Mouse (Mus musculus): Measurements from ENCODE around the gene Tmem218. TPM values are rescaled to one million over a fixed set of nuclear protein-coding genes. Genes with fewer than 3 reads are reported as not detected.

The Tmem218 gene
- polyA plus RNA-seq, 2 experiments, result 1.6 to 3.9 TPM

DNA sequence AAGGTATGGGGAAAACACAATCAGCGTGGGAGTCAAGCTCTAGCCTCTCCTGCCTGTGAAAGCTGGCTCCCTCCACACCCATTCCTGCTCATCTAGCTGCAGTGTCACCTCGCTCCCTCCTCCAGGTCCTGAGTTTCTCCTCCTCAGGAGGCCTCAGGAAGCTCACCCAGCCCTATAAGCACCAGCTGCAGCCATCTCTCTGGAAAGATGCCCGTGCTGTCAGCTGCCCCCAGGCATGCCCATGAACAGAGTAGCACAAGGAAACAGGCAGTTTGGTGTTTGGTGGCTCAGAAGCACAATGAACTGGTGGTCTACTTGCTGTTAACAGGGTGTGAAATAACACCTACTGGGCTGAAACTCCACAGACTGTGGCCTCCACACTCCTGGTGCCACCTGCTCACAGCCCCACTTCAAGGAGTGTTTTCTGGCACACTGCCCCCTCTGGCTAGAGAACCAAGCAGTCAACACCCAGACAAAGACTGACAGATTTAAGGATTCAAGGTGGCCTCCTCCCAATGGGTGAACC lies 40.4 kb downstream of the Tmem218 start:
- no peak for DNase-seq (ENCODE audit: low read depth in 3 of 3, low spot score in 3 of 3)
- Histone ChIP-seq H3K9ac (replicated peaks) (no peak overlapping the region), H3K27me3 (ENCODE audit: control insufficient read depth, insufficient read depth, low read length) (no peaks in the 10 kb centered on the region), H3K9me3 (ENCODE audit: control insufficient read depth, low read length) (no peaks in the 10 kb centered on the region), H3K36me3 (replicated peaks; ENCODE audit: control insufficient read depth, insufficient read depth, low read depth) (no peaks in the 10 kb centered on the region), H3K4me2 (ENCODE audit: low read depth) (no peak overlapping the region), H3K4me1 (replicated peaks; ENCODE audit: control insufficient read depth in 2 of 2, insufficient read depth in 2 of 2, low read length in 1 of 2) (peaks cover 0 to 4% of the 10 kb centered on the region in 2 experiments; a peak in 1 of 4 replicates), H3K27ac (no peak overlapping the region), H3K4me3 (ENCODE audit: insufficient read depth in 1 of 2, low read depth in 2 of 2, low read length in 2 of 2) (no peak overlapping the region)
- no peak for ATAC-seq (ENCODE audit: insufficient read depth)
- 48% methylated on average over 3 of the region's 3 CpGs for WGBS (ENCODE audit: insufficient replicate concordance)
- no peak for TF ChIP-seq EP300 (IDR thresholded peaks at IDR 0.05; ENCODE audit: low read depth)
- peak; percentile 12; the same call in 1 of the 2 replicates for TF ChIP-seq CTCF (IDR thresholded peaks at IDR 0.05; ENCODE audit: low read depth)

- Histone ChIP-seq H3K4me3 (ENCODE audit: insufficient read depth in 1 of 2, low read depth in 2 of 2, low read length in 2 of 2) (no peak overlapping the region), H3K9me3 (ENCODE audit: control insufficient read depth, low read length) (no peaks in the 10 kb centered on the region), H3K27ac (no peak overlapping the region), H3K27me3 (ENCODE audit: control insufficient read depth, insufficient read depth, low read length) (peaks cover 5% of the 10 kb centered on the region), H3K36me3 (replicated peaks; ENCODE audit: control insufficient read depth, insufficient read depth, low read depth) (no peaks in the 10 kb centered on the region), H3K9ac (replicated peaks) (no peak overlapping the region), H3K4me1 (replicated peaks; ENCODE audit: control insufficient read depth in 2 of 2, insufficient read depth in 2 of 2, low read length in 1 of 2) (peaks cover 0 to 4% of the 10 kb centered on the region in 2 experiments; a peak in 1 of 4 replicates), H3K4me2 (ENCODE audit: low read depth) (no peak overlapping the region)
- no peak for DNase-seq (ENCODE audit: low read depth in 3 of 3, low spot score in 3 of 3)
- no peak for ATAC-seq (ENCODE audit: insufficient read depth)
- no peak for TF ChIP-seq EP300 (IDR thresholded peaks at IDR 0.05; ENCODE audit: low read depth)
- no peak for TF ChIP-seq CTCF (IDR thresholded peaks at IDR 0.05; ENCODE audit: low read depth)
- WGBS (ENCODE audit: insufficient replicate concordance), result 69% methylated on average over 3 of the region's 3 CpGs
Observed at GRCm38 (mm10) chr9:37249976-37250375, 42.0 kb downstream of the Tmem218 start.

- no peak for DNase-seq (ENCODE audit: low read depth in 3 of 3, low spot score in 3 of 3)
- Histone ChIP-seq H3K4me1 (replicated peaks; ENCODE audit: control insufficient read depth in 2 of 2, insufficient read depth in 2 of 2, low read length in 1 of 2) (peaks cover 0 to 6% of the 10 kb centered on the region in 2 experiments; a peak in 1 of 4 replicates), H3K27ac (no peak overlapping the region), H3K27me3 (ENCODE audit: control insufficient read depth, insufficient read depth, low read length) (peaks cover 10% of the 10 kb centered on the region), H3K9ac (replicated peaks) (no peak overlapping the region), H3K4me2 (ENCODE audit: low read depth) (no peak overlapping the region), H3K36me3 (replicated peaks; ENCODE audit: control insufficient read depth, insufficient read depth, low read depth) (no peaks in the 10 kb centered on the region), H3K4me3 (ENCODE audit: insufficient read depth in 1 of 2, low read depth in 2 of 2, low read length in 2 of 2) (no peak overlapping the region), H3K9me3 (ENCODE audit: control insufficient read depth, low read length) (no peaks in the 10 kb centered on the region)
- TF ChIP-seq EP300 (IDR thresholded peaks at IDR 0.05; ENCODE audit: low read depth), result no peak
- TF ChIP-seq CTCF (IDR thresholded peaks at IDR 0.05; ENCODE audit: low read depth), result no peak
- ATAC-seq (ENCODE audit: insufficient read depth), result no peak
- 60% methylated on average over 6 of the region's 6 CpGs for whole genome bisulfite sequencing (ENCODE audit: insufficient replicate concordance)
Observed at GRCm38 (mm10) chr9:37250631-37251030, 42.6 kb downstream of the Tmem218 start.

GRCm38 (mm10) chr9:37254531-37255110 lies 46.6 kb downstream of the Tmem218 start:
- H3K9me3 ChIP-seq (ENCODE audit: control insufficient read depth, low read length), result no peaks in the 10 kb centered on the region
- H3K4me2 ChIP-seq (ENCODE audit: low read depth), result peak overlapping the region; percentile 58
- ATAC-seq (ENCODE audit: insufficient read depth) (no peak), DNase-seq (ENCODE audit: low read depth in 3 of 3, low spot score in 3 of 3) (no peak)
- peaks cover 0 to 2% of the 10 kb centered on the region in 2 experiments; a peak in 1 of 4 replicates for H3K4me1 ChIP-seq (replicated peaks; ENCODE audit: control insufficient read depth in 2 of 2, insufficient read depth in 2 of 2, low read length in 1 of 2)
- H3K9ac ChIP-seq (replicated peaks), result no peak overlapping the region
- no peak overlapping the region for H3K27ac ChIP-seq
- H3K36me3 ChIP-seq (replicated peaks; ENCODE audit: control insufficient read depth, insufficient read depth, low read depth), result no peaks in the 10 kb centered on the region
- 22% methylated on average over 6 of the region's 6 CpGs for WGBS (ENCODE audit: insufficient replicate concordance)
- peaks cover 10% of the 10 kb centered on the region for H3K27me3 ChIP-seq (ENCODE audit: control insufficient read depth, insufficient read depth, low read length)
- TF ChIP-seq EP300 (IDR thresholded peaks at IDR 0.05; ENCODE audit: low read depth) (no peak), CTCF (IDR thresholded peaks at IDR 0.05; ENCODE audit: low read depth) (no peak)
- peak overlapping the region in 1 of 2 experiments; percentile 60; a peak in 2 of 4 replicates for H3K4me3 ChIP-seq (ENCODE audit: insufficient read depth in 1 of 2, low read depth in 2 of 2, low read length in 2 of 2)

- H3K27ac ChIP-seq, result no peak within 1 kb of the TSS
- H3K9ac ChIP-seq (replicated peaks), result no peak within 1 kb of the TSS
- peak within 1 kb of the TSS; percentile 35 to 60 for H3K4me3 ChIP-seq (ENCODE audit: insufficient read depth in 1 of 2, low read depth in 2 of 2, low read length in 2 of 2)
- ATAC-seq (ENCODE audit: insufficient read depth) (peak; percentile 67), DNase-seq (ENCODE audit: low read depth in 3 of 3, low spot score in 3 of 3) (peak in 1 of 3 experiments; percentile 12)
- 1% methylated on average over 38 of the region's 38 CpGs for WGBS (ENCODE audit: insufficient replicate concordance)
- no peaks in the 10 kb centered on the region for H3K36me3 ChIP-seq (replicated peaks; ENCODE audit: control insufficient read depth, insufficient read depth, low read depth)
- peaks cover 0 to 2% of the 10 kb centered on the region in 2 experiments; a peak in 1 of 4 replicates for H3K4me1 ChIP-seq (replicated peaks; ENCODE audit: control insufficient read depth in 2 of 2, insufficient read depth in 2 of 2, low read length in 1 of 2)
- H3K4me2 ChIP-seq (ENCODE audit: low read depth), result peak within 1 kb of the TSS; percentile 58
- peaks cover 10% of the 10 kb centered on the region for H3K27me3 ChIP-seq (ENCODE audit: control insufficient read depth, insufficient read depth, low read length)
- no peak for TF ChIP-seq CTCF (IDR thresholded peaks at IDR 0.05; ENCODE audit: low read depth)
- no peak for TF ChIP-seq EP300 (IDR thresholded peaks at IDR 0.05; ENCODE audit: low read depth)
- H3K9me3 ChIP-seq (ENCODE audit: control insufficient read depth, low read length), result no peaks in the 10 kb centered on the region
Observed at GRCm38 (mm10) chr9:37255149-37255888, 47.3 kb downstream of the Tmem218 start, which contains the start of gene Slc37a2. Slc37a2 (minus strand) TSS chr9:37255738.
